Mouse (Mus musculus): ENCODE measurements around the gene Dync2li1.

- no peak for TF ChIP-seq CTCF (IDR thresholded peaks at IDR 0.05; ENCODE audit: borderline replicate concordance, extremely low read depth, insufficient read depth, insufficient read length)
- TF ChIP-seq POLR2A (IDR thresholded peaks at IDR 0.05; ENCODE audit: borderline replicate concordance, extremely low read depth, insufficient read depth, insufficient read length, poor library complexity, severe bottlenecking) = no peak
These were observed 51.3 kb downstream of the Dync2li1 start for GRCm38 (mm10) chr17:84677595-84677994.

Measured in brain, embryonic 14.5 days (tissue).